Mouse (Mus musculus) CH12.LX (cell line): Measurements from ENCODE around the gene Ptprg. TPM values are rescaled to one million over a fixed set of nuclear protein-coding genes. Genes with fewer than 3 reads are reported as not detected.

ENCODE experiments used
- DNase-seq: peaks from one replicate; pipeline ENCODE4 v3.0.0-alpha.2; 2013; ENCODE audit errors: extremely low read depth
- H3K27ac ChIP-seq: 2 replicates; pipeline ENCODE4 v1.5.1; 2012; ENCODE audit warnings: low read depth, mild to moderate bottlenecking, control low read depth, moderate library complexity; ENCODE audit not compliant: insufficient read depth
- H3K27me3 ChIP-seq: replicated peaks from 2 replicates; pipeline ENCODE3; 2012; ENCODE audit warnings: inconsistent platforms
- H3K36me3 ChIP-seq, 2 experiments: replicated peaks in 1 of 2; 2 replicates each; pipeline versions ENCODE3 to v1.6.1; 2012; ENCODE audit warnings: inconsistent platforms in 1 of 2, low read length in 1 of 2, mild to moderate bottlenecking in 1 of 2, mixed read lengths in 1 of 2, moderate library complexity in 1 of 2; ENCODE audit not compliant: control insufficient read depth in 1 of 2, insufficient read depth in 1 of 2
- H3K4me1 ChIP-seq, 2 experiments: 2 replicates each; pipeline ENCODE4 v1.6.1; 2012; ENCODE audit warnings: inconsistent platforms in 1 of 2, moderate library complexity in 1 of 2; ENCODE audit not compliant: insufficient read depth in 2 of 2, control insufficient read depth in 1 of 2
- H3K4me2 ChIP-seq: 2 replicates; pipeline ENCODE4 v1.6.1; 2012; ENCODE audit warnings: low read depth, mild to moderate bottlenecking, control low read depth; ENCODE audit not compliant: poor library complexity, insufficient read depth, severe bottlenecking
- H3K4me3 ChIP-seq, 3 experiments: fragments of 150-350 bp in 1 of 3; sonication (generic) in 1 of 3; replicated peaks in 1 of 3; 2 replicates each; pipeline versions ENCODE3 to v1.5.1; 2011 to 2012; ENCODE audit warnings: low read depth in 2 of 3, low read length in 2 of 3, mild to moderate bottlenecking in 2 of 3, moderate library complexity in 2 of 3, control low read depth in 1 of 3, improper control_type of control experiment in 1 of 3, inconsistent platforms in 1 of 3, mixed read lengths in 1 of 3; ENCODE audit not compliant: poor library complexity in 1 of 3
- H3K79me2 ChIP-seq: replicated peaks from 2 replicates; pipeline ENCODE4 v1.6.1; 2012; ENCODE audit warnings: mild to moderate bottlenecking, moderate library complexity; ENCODE audit not compliant: control insufficient read depth, poor library complexity, insufficient read depth, severe bottlenecking; ENCODE audit errors: extremely low read depth
- H3K9ac ChIP-seq: 2 replicates; pipeline ENCODE4 v1.6.1; 2012; ENCODE audit warnings: low read depth, mild to moderate bottlenecking, control low read depth, moderate library complexity; ENCODE audit not compliant: insufficient read depth
- H3K9me3 ChIP-seq: replicated peaks from 2 replicates; pipeline ENCODE3; 2012; ENCODE audit warnings: low read length, inconsistent platforms, mixed read lengths
- BHLHE40 ChIP-seq: IDR thresholded peaks from 2 replicates; pipeline ENCODE4 v1.6.1; 2011; ENCODE audit warnings: mild to moderate bottlenecking, low read depth, low read length, improper control_type of control experiment
- CHD1 ChIP-seq: IDR thresholded peaks from 2 replicates; pipeline ENCODE4 v1.6.1; 2012; ENCODE audit warnings: low read depth, low read length, improper control_type of control experiment, inconsistent platforms
- CHD2 ChIP-seq: IDR thresholded peaks from 2 replicates; pipeline ENCODE4 v1.6.1; 2011; ENCODE audit warnings: low read length, improper control_type of control experiment
- E2F4 ChIP-seq: IDR thresholded peaks from 2 replicates; pipeline ENCODE4 v1.6.1; 2011; ENCODE audit warnings: low read depth, low read length, improper control_type of control experiment; ENCODE audit not compliant: insufficient replicate concordance
- ELF1 ChIP-seq: IDR thresholded peaks from 2 replicates; pipeline ENCODE4 v1.6.1; 2014; ENCODE audit warnings: low read depth, mild to moderate bottlenecking, inconsistent platforms, low read length, improper control_type of control experiment
- EP300 ChIP-seq: IDR thresholded peaks from 2 replicates; pipeline ENCODE4 v1.6.1; 2011; ENCODE audit warnings: low read length, improper control_type of control experiment
- GABPA ChIP-seq: IDR thresholded peaks from 2 replicates; pipeline ENCODE4 v1.6.1; 2012; ENCODE audit warnings: low read depth, low read length, improper control_type of control experiment, inconsistent platforms; ENCODE audit not compliant: insufficient replicate concordance
- HCFC1 ChIP-seq: IDR thresholded peaks from 2 replicates; pipeline ENCODE4 v1.6.1; 2012; ENCODE audit warnings: low read depth, mild to moderate bottlenecking, inconsistent platforms, low read length, improper control_type of control experiment
- IRF4 ChIP-seq: IDR thresholded peaks from 2 replicates; pipeline ENCODE4 v1.6.1; 2014; ENCODE audit warnings: low read depth, mild to moderate bottlenecking, inconsistent platforms, low read length, improper control_type of control experiment
- JUN ChIP-seq: IDR thresholded peaks from 2 replicates; pipeline ENCODE4 v1.6.1; 2011; ENCODE audit warnings: low read depth, mild to moderate bottlenecking, low read length, improper control_type of control experiment, moderate library complexity; ENCODE audit not compliant: insufficient read depth
- JUND ChIP-seq: conservative IDR thresholded peaks from 2 replicates; pipeline ENCODE4 v1.6.1; 2011; ENCODE audit warnings: low read depth, low read length, improper control_type of control experiment
- MAZ ChIP-seq: IDR thresholded peaks from 2 replicates; pipeline ENCODE4 v1.6.1; 2012; ENCODE audit warnings: low read depth, mild to moderate bottlenecking, inconsistent platforms, low read length, improper control_type of control experiment, moderate library complexity
- MEF2A ChIP-seq: IDR thresholded peaks from 2 replicates; pipeline ENCODE4 v1.6.1; 2014; ENCODE audit warnings: low read depth, mild to moderate bottlenecking, inconsistent platforms, low read length, improper control_type of control experiment, borderline replicate concordance
- PAX5 ChIP-seq: IDR thresholded peaks from 2 replicates; pipeline ENCODE4 v1.6.1; 2012; ENCODE audit warnings: low read length, inconsistent platforms, mixed read lengths
- POLR2A ChIP-seq: IDR thresholded peaks from 2 replicates; pipeline ENCODE4 v1.6.1; 2011; ENCODE audit warnings: low read depth, mild to moderate bottlenecking, improper control_type of control experiment, low read length
- RCOR1 ChIP-seq: conservative IDR thresholded peaks from 2 replicates; pipeline ENCODE4 v1.6.1; 2012; ENCODE audit warnings: low read depth, mild to moderate bottlenecking, inconsistent platforms, low read length, improper control_type of control experiment
- SMC3 ChIP-seq: IDR thresholded peaks from 2 replicates; pipeline ENCODE4 v1.6.1; 2011; ENCODE audit warnings: low read depth, low read length, improper control_type of control experiment
- TBP ChIP-seq: conservative IDR thresholded peaks from 2 replicates; pipeline ENCODE4 v1.6.1; 2011; ENCODE audit warnings: low read depth, low read length, improper control_type of control experiment
- TCF12 ChIP-seq: IDR thresholded peaks from 2 replicates; pipeline ENCODE4 v1.6.1; 2014; ENCODE audit warnings: low read depth, mild to moderate bottlenecking, inconsistent platforms, low read length, improper control_type of control experiment
- USF2 ChIP-seq: conservative IDR thresholded peaks from 2 replicates; pipeline ENCODE4 v1.6.1; 2011; ENCODE audit warnings: low read depth, low read length, improper control_type of control experiment
- ZMIZ1 ChIP-seq: IDR thresholded peaks from 2 replicates; pipeline ENCODE4 v1.6.1; 2012; ENCODE audit warnings: low read depth, mild to moderate bottlenecking, inconsistent platforms, low read length, improper control_type of control experiment
- dilution Hi-C: fragments of 300-500 bp; cut with MboI; formaldehyde crosslinking; loops from 2 replicates; pipeline ENCODE4 v1.14.3; 2020; ENCODE audit warnings: low sequenced_read_pairs; ENCODE audit not compliant: extremely low pct_unique_long_range_greater_than_20kb, extremely low pct_ligation_motif_present
- in situ Hi-C: fragments of 300-500 bp; cut with MboI; formaldehyde crosslinking; loops from 3 replicates; pipeline ENCODE4 v1.14.3; 2019; ENCODE audit warnings: low sequenced_read_pairs, low pct_ligation_motif_present, low pct_unique_long_range_greater_than_20kb, mixed read lengths
- polyA plus RNA-seq: library from polyadenylated mRNA; unstranded; fragments of >175 nt; gene quantifications from 2 replicates; pipeline ENCODE4 v1.2.1, GENCODE M21; 2012; ENCODE audit warnings: low read depth; ENCODE audit not compliant: insufficient read length
- total RNA-seq, 2 experiments: library from RNA; depleted of rRNA; stranded (reverse); fragments of 300-350 nt in 1 of 2; fragments of >200 nt in 1 of 2; gene quantifications; 2 replicates each; pipeline ENCODE4 v1.2.3; 2012 to 2014

Gene Ptprg
- total and polyA plus RNA-seq, 3 experiments: 0.08 TPM; not detected in 2

DNA sequence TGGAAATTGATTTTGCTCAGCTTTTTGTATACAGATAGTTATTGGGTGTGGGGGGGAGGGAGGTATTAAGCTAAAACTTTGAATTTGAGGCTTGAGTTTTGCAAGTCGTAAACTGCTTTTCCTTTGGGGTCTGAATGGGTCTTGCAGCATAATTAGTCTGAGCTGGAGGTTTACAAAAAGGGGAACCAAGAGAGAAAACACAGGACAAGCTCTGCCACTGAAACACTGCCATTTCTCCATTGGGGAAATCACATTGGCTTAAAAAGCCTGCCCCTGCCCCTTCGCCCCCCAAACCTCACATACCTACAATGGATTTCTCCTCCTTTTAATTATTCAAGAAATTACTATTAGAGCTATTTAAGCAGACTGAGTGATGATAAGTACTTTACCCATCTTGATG is 156.0 kb downstream of the Ptprg start:
- H3K4me1 ChIP-seq: no peaks in the 10 kb centered on the region
- H3K9ac ChIP-seq: no peak overlapping the region
- TF ChIP-seq JUN: no peak
- TF ChIP-seq IRF4: no peak
- TF ChIP-seq E2F4: no peak
- no peak for TF ChIP-seq POLR2A
- no peak for TF ChIP-seq SMC3
- TF ChIP-seq ELF1: no peak
- TF ChIP-seq HCFC1: no peak
- no peak for TF ChIP-seq CHD2
- no peak for TF ChIP-seq TCF12
- no peak for TF ChIP-seq ZMIZ1
- TF ChIP-seq GABPA: no peak
- TF ChIP-seq CHD1: no peak
- TF ChIP-seq PAX5: no peak
- no peak for TF ChIP-seq MAZ
- no peak for TF ChIP-seq TBP
- TF ChIP-seq MEF2A: no peak
- TF ChIP-seq RCOR1: no peak
- H3K27me3 ChIP-seq: no peaks in the 10 kb centered on the region
- dilution Hi-C loops (no loop called here), in situ Hi-C loops (no loop called here)
- H3K4me3 ChIP-seq: no peak overlapping the region
- H3K27ac ChIP-seq: no peak overlapping the region
- H3K79me2 ChIP-seq: no peaks in the 10 kb centered on the region
- no peaks in the 10 kb centered on the region for H3K36me3 ChIP-seq
- peaks cover 63% of the 10 kb centered on the region for H3K9me3 ChIP-seq
- DNase-seq: no peak
- no peak overlapping the region for H3K4me2 ChIP-seq

DNA sequence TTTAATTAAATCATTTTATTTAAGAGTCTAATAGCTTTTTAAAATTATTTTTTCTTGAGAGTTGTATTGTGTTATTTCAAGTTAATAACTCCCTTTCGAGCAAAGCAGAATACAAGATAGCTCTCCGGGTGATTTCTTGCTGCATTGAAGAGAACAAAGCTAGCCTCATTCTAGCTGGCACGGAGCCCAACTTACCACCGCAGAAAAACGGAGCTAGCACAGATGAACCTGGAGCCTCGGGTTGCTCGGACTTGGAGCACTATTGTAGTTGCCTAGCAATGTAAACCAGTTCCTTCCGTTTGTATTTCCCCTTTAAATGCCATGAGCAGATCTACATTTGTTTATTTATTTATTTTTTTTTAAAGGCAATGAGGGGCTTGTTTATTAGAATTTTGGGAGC is 156.5 kb downstream of the Ptprg start:
- H3K36me3 ChIP-seq: no peaks in the 10 kb centered on the region
- in situ Hi-C loops: no loop called here
- H3K27me3 ChIP-seq: no peaks in the 10 kb centered on the region
- dilution Hi-C loops: no loop called here
- no peaks in the 10 kb centered on the region for H3K79me2 ChIP-seq
- no peak overlapping the region for H3K4me2 ChIP-seq
- H3K27ac ChIP-seq: no peak overlapping the region
- peaks cover 63% of the 10 kb centered on the region for H3K9me3 ChIP-seq
- TF ChIP-seq USF2 (no peak), RCOR1 (no peak), ZMIZ1 (no peak), E2F4 (no peak), EP300 (no peak), JUND (no peak), BHLHE40 (no peak)
- TF ChIP-seq, all 38 proteins: peak for 0
- no peak overlapping the region for H3K4me3 ChIP-seq
- H3K4me1 ChIP-seq: no peaks in the 10 kb centered on the region
- no peak for DNase-seq
- no peak overlapping the region for H3K9ac ChIP-seq
